Mouse (Mus musculus) kidney, adult 8-10 months (tissue): ENCODE results near the gene Eif2s1.

Source experiments
- DNase-seq, 2 experiments: peaks; one replicate each; pipeline ENCODE4 v3.0.0; 2022

The Eif2s1 gene

GRCm38 (mm10) chr12:78861496-78862253, at the start of gene Eif2s1, which contains the start of gene Atp6v1d:
TSS of gene Eif2s1 (plus strand) at chr12:78861819.
TSS of gene Atp6v1d (minus strand) at chr12:78861638.
- peak; percentile 99 for DNase-seq

- no peak for DNase-seq
Observed at GRCm38 (mm10) chr12:78814437-78814836, 47.2 kb upstream of the Eif2s1 start.

GRCm38 (mm10) chr12:78834496-78834895, 27.1 kb upstream of the Eif2s1 start:
- DNase-seq = no peak

- peak in 1 of 2 experiments; percentile 48 for DNase-seq
Observed at GRCm38 (mm10) chr12:78839906-78840305, 21.7 kb upstream of the Eif2s1 start.

GRCm38 (mm10) chr12:78842429-78842828, 19.2 kb upstream of the Eif2s1 start:
- DNase-seq = no peak

GRCm38 (mm10) chr12:78848246-78848645, 13.4 kb upstream of the Eif2s1 start:
- no peak for DNase-seq

GRCm38 (mm10) chr12:78860921-78861495, 611 bp upstream of the Eif2s1 start:
- DNase-seq = no peak

- no peak for DNase-seq
Observed at GRCm38 (mm10) chr12:78862254-78862730, 673 bp downstream of the Eif2s1 start.

GRCm38 (mm10) chr12:78865434-78865833, 3.8 kb downstream of the Eif2s1 start:
- no peak for DNase-seq

- DNase-seq = no peak
Observed at GRCm38 (mm10) chr12:78868115-78868514, 6.5 kb downstream of the Eif2s1 start.

GRCm38 (mm10) chr12:78874581-78874980, 13.0 kb downstream of the Eif2s1 start:
- no peak for DNase-seq

- DNase-seq = peak; percentile 17 to 64
Observed at GRCm38 (mm10) chr12:78890062-78890461, 28.4 kb downstream of the Eif2s1 start.

- no peak for DNase-seq
Observed at GRCm38 (mm10) chr12:78891149-78891548, 29.5 kb downstream of the Eif2s1 start.

- no peak for DNase-seq
Observed at GRCm38 (mm10) chr12:78897861-78898260, 36.2 kb downstream of the Eif2s1 start.

- no peak for DNase-seq
Observed at GRCm38 (mm10) chr12:78901467-78901866, 39.8 kb downstream of the Eif2s1 start.

- no peak for DNase-seq
Observed at GRCm38 (mm10) chr12:78903313-78903712, 41.7 kb downstream of the Eif2s1 start.

- no peak for DNase-seq
Observed at GRCm38 (mm10) chr12:78904499-78904898, 42.9 kb downstream of the Eif2s1 start.

- DNase-seq = peak; percentile 74 to 77
Observed at GRCm38 (mm10) chr12:78906707-78907162, 45.1 kb downstream of the Eif2s1 start, which contains the start of gene Plek2. TSS of gene Plek2 (minus strand) at chr12:78906964.

GRCm38 (mm10) chr12:78908081-78908605, 46.5 kb downstream of the Eif2s1 start:
- DNase-seq = no peak

GRCm38 (mm10) chr12:78910684-78911461, 49.3 kb downstream of the Eif2s1 start:
- DNase-seq = no peak

GRCm38 (mm10) chr12:78911707-78912417, 50.2 kb downstream of the Eif2s1 start:
- peak in 1 of 2 experiments; percentile 19 for DNase-seq

- no peak for DNase-seq
Observed at GRCm38 (mm10) chr12:78914458-78914857, 52.8 kb downstream of the Eif2s1 start.
